Mouse (Mus musculus) limb, embryonic 10.5 days (tissue): ENCODE results near the gene Apbb1. TPM values are rescaled to one million over a fixed set of nuclear protein-coding genes. Genes with fewer than 3 reads are reported as not detected.

Source experiments
- polyA plus RNA-seq: library from polyadenylated mRNA; unstranded; fragments of >200 nt; fragmentation: Nextera tagmentation; extraction: Ambion mirVana; gene quantifications from 2 replicates; pipeline ENCODE4 v1.2.1, GENCODE M21; 2016

Apbb1 gene
- polyA plus RNA-seq, 1 experiment from 2014 or later, result 81.9 TPM

Other genes with a start within 250 kb of the Apbb1 start
- not detected in 2 replicates for gene Olfr690, start 247.5 kb downstream of the Apbb1 start, polyA plus RNA-seq
- 0.14 and 0.15 TPM in 2 replicates for gene Olfr691, start 239.4 kb downstream of the Apbb1 start, polyA plus RNA-seq
- not detected in 2 replicates for gene Olfr692, start 213.4 kb downstream of the Apbb1 start, polyA plus RNA-seq
- gene Gm5901, start 206.6 kb downstream of the Apbb1 start, polyA plus RNA-seq, result not detected in 2 replicates
- 45.9 and 47.0 TPM in 2 replicates for gene Fam160a2, start 181.6 kb downstream of the Apbb1 start, polyA plus RNA-seq
- 0.05 TPM in 1 of 2 replicates, not detected in the other for gene Cnga4, start 177.1 kb downstream of the Apbb1 start, polyA plus RNA-seq
- 0.05 TPM in 2 replicates for gene Cckbr, start 155.9 kb downstream of the Apbb1 start, polyA plus RNA-seq
- gene Cavin3, start 99.4 kb downstream of the Apbb1 start, polyA plus RNA-seq, result 20.4 and 21.6 TPM in 2 replicates
- 26.1 and 31.9 TPM in 2 replicates for gene Smpd1, start 27.3 kb downstream of the Apbb1 start, polyA plus RNA-seq
- gene Hpx, start 18.5 kb upstream of the Apbb1 start, polyA plus RNA-seq, result 0.48 TPM in 1 of 2 replicates, not detected in the other
- gene Trim3, start 51.9 kb upstream of the Apbb1 start, polyA plus RNA-seq, result 24.5 and 31.2 TPM in 2 replicates
- 173 and 196 TPM in 2 replicates for gene Timm10b, start 58.4 kb upstream of the Apbb1 start, polyA plus RNA-seq
- 60.0 and 67.4 TPM in 2 replicates for gene Arfip2, start 58.8 kb upstream of the Apbb1 start, polyA plus RNA-seq
- 14.0 and 17.1 TPM in 2 replicates for gene Gm45799, start 58.9 kb upstream of the Apbb1 start, polyA plus RNA-seq
- 0.31 and 1.1 TPM in 2 replicates for gene Dnhd1, start 69.2 kb upstream of the Apbb1 start, polyA plus RNA-seq
- 195 and 200 TPM in 2 replicates for gene Ilk, start 154.9 kb upstream of the Apbb1 start, polyA plus RNA-seq
- gene Rrp8, start 155.7 kb upstream of the Apbb1 start, polyA plus RNA-seq, result 44.1 and 54.1 TPM in 2 replicates
- gene Taf10, start 162.7 kb upstream of the Apbb1 start, polyA plus RNA-seq, result 165 and 180 TPM in 2 replicates
- 39.8 and 40.5 TPM in 2 replicates for gene Tpp1, start 170.6 kb upstream of the Apbb1 start, polyA plus RNA-seq
- 17.3 and 21.2 TPM in 2 replicates for gene Dchs1, start 206.0 kb upstream of the Apbb1 start, polyA plus RNA-seq
- 332 and 378 TPM in 2 replicates for gene Mrpl17, start 229.4 kb upstream of the Apbb1 start, polyA plus RNA-seq